Mouse (Mus musculus): ENCODE data around the gene Sncb. TPM values are rescaled to one million over a fixed set of nuclear protein-coding genes. Genes with fewer than 3 reads are reported as not detected.
"Not testable (repeated sequence)": the region's sequence is repeated elsewhere in the genome, so short reads cannot be mapped to it uniquely, and the experiment has no call there.

The Sncb gene
- polyA plus RNA-seq, 1 experiment from 2014 or later, result 2.4 TPM

GRCm38 (mm10) chr13:54794843-54795242 lies 28.4 kb upstream of the Sncb start:
- Histone ChIP-seq H3K4me3 (no peak overlapping the region), H3K27me3 (ENCODE audit: insufficient read depth, poor library complexity, severe bottlenecking) (peaks cover 98% of the 10 kb centered on the region), H3K27ac (no peak overlapping the region), H3K9me3 (no peaks in the 10 kb centered on the region), H3K4me1 (replicated peaks) (peaks cover 13% of the 10 kb centered on the region), H3K36me3 (no peaks in the 10 kb centered on the region)
- DNase-seq (ENCODE audit: low spot score), result no peak
- 46% methylated on average over 5 of the region's 5 CpGs for WGBS

- Histone ChIP-seq H3K27ac (no peak overlapping the region), H3K9me3 (no peaks in the 10 kb centered on the region), H3K27me3 (ENCODE audit: insufficient read depth, poor library complexity, severe bottlenecking) (peaks cover 95% of the 10 kb centered on the region), H3K36me3 (no peaks in the 10 kb centered on the region), H3K4me3 (no peak overlapping the region), H3K4me1 (replicated peaks) (peaks cover 20% of the 10 kb centered on the region)
- 84% methylated on average over 16 of the region's 16 CpGs for WGBS
- no peak for DNase-seq (ENCODE audit: low spot score)
Observed at GRCm38 (mm10) chr13:54794002-54794577, 27.7 kb upstream of the Sncb start.

GRCm38 (mm10) chr13:54792259-54793230 lies 26.1 kb upstream of the Sncb start:
- Histone ChIP-seq H3K9me3 (no peaks in the 10 kb centered on the region), H3K4me3 (no peak overlapping the region), H3K4me1 (replicated peaks) (peaks cover 22% of the 10 kb centered on the region), H3K27me3 (ENCODE audit: insufficient read depth, poor library complexity, severe bottlenecking) (peaks cover 79% of the 10 kb centered on the region), H3K36me3 (no peaks in the 10 kb centered on the region), H3K27ac (no peak overlapping the region)
- DNase-seq (ENCODE audit: low spot score), result no peak
- 20% methylated on average over 21 of the region's 21 CpGs for WGBS

DNA sequence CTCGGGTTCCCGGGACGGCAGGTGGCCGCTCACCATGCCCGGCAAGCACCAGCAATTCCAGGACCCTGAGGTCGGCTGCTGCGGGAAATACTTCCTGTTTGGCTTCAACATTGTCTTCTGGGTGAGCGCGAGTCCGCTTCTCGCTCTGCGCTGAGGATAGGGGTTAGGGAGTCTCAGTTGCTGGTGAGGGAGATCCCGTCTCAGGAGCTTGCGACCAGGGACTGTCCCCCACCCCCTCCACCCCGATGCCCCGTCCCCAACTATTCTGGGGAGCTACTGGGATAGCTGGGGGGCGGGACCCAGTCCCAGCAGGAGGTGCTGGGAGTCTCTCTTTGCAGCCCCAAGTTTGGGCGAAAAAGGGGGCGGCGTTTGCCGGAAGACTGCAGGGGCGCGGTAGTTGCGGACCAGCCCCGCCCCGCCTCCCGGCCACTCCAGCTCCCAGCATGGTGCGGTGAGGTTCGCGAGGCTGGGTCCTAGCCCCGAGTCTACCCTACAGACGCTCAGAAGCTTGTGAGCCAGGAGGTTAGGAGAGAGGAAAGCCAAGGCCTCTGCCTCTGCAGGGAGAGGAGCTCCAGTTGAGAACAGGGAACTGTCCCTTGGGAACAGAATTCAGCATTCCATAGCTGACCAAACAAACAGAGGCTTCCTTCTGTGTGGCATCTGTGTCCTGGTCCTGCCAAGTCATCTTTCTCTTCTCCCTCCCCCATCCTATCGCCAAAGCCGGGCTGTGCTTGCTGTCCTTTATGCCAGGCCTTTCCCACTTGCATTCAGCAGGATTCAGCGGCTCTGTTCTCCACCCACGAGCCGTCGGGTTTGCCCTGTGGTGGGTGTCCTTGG lies 23.4 kb upstream of the Sncb start:
- WGBS, result under 1% methylated on average over 38 of the region's 38 CpGs
- H3K27ac ChIP-seq, result peak overlapping the region; percentile 79
- no peaks in the 10 kb centered on the region for H3K36me3 ChIP-seq
- H3K27me3 ChIP-seq (ENCODE audit: insufficient read depth, poor library complexity, severe bottlenecking), result peaks cover 63% of the 10 kb centered on the region
- H3K4me1 ChIP-seq (replicated peaks), result peaks cover 22% of the 10 kb centered on the region
- peak; percentile 57 for DNase-seq (ENCODE audit: low spot score)
- H3K4me3 ChIP-seq, result peak overlapping the region; percentile 64
- no peaks in the 10 kb centered on the region for H3K9me3 ChIP-seq

GRCm38 (mm10) chr13:54788740-54789560 lies 22.6 kb upstream of the Sncb start, which contains the start of gene Tspan17:
Gene Tspan17, plus strand, starts transcription at chr13:54789377.
- H3K27me3 ChIP-seq (ENCODE audit: insufficient read depth, poor library complexity, severe bottlenecking), result peaks cover 55% of the 10 kb centered on the region
- 3% methylated on average over 49 of the region's 49 CpGs for WGBS

GRCm38 (mm10) chr13:54787591-54787990 lies 21.2 kb upstream of the Sncb start:
- H3K27me3 ChIP-seq (ENCODE audit: insufficient read depth, poor library complexity, severe bottlenecking), result peaks cover 41% of the 10 kb centered on the region
- not testable (repeated sequence) for H3K9me3 ChIP-seq
- 92% methylated on average over 2 of the region's 2 CpGs for WGBS

More at GRCm38 (mm10) chr13:54788740-54789560, 22.6 kb upstream of the Sncb start, which contains the start of gene Tspan17:
- DNase-seq (ENCODE audit: low spot score), result peak; percentile 99
- Histone ChIP-seq H3K36me3 (no peaks in the 10 kb centered on the region), H3K4me3 (peak within 1 kb of the TSS; percentile 64), H3K9me3 (no peaks in the 10 kb centered on the region), H3K4me1 (replicated peaks) (peaks cover 22% of the 10 kb centered on the region), H3K27ac (peak within 1 kb of the TSS; percentile 79)

DNA sequence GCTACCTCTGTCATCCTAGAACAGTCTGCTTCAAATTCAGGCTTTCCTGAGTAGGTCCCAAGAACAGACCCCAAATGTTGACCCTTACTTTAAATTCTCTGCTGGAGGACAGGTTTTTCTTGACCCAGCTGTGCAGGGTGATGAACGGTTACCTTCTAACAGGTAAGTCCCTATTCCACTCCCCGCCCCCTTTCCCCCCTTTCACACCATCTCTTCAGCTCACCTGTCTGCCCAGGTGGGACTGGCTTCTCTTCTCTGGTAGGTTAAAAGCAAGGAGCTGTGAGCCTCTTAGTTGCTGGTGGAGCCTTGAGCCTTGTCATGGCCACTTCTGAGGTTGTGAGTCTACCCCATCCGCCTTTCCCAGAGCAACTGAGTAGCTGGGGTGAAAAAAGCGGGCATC lies 17.3 kb upstream of the Sncb start, which contains the start of gene Eif4e1b:
Gene Eif4e1b, plus strand, starts transcription at position 301 of the 400 bp plus-strand sequence.
- peaks cover 10% of the 10 kb centered on the region for H3K27me3 ChIP-seq (ENCODE audit: insufficient read depth, poor library complexity, severe bottlenecking)
- no peaks in the 10 kb centered on the region for H3K4me1 ChIP-seq (replicated peaks)
- H3K27ac ChIP-seq, result no peak within 1 kb of the TSS
- H3K4me3 ChIP-seq, result no peak within 1 kb of the TSS
- 92% methylated on average over 4 of the region's 4 CpGs for WGBS
- H3K9me3 ChIP-seq, result no peaks in the 10 kb centered on the region
- no peak for DNase-seq (ENCODE audit: low spot score)
- no peaks in the 10 kb centered on the region for H3K36me3 ChIP-seq

More at GRCm38 (mm10) chr13:54787591-54787990, 21.2 kb upstream of the Sncb start:
- not testable (repeated sequence) for DNase-seq (ENCODE audit: low spot score); H3K4me3 ChIP-seq; H3K27ac ChIP-seq; H3K36me3 ChIP-seq
- peaks cover 19% of the 10 kb centered on the region for H3K4me1 ChIP-seq (replicated peaks)

DNA sequence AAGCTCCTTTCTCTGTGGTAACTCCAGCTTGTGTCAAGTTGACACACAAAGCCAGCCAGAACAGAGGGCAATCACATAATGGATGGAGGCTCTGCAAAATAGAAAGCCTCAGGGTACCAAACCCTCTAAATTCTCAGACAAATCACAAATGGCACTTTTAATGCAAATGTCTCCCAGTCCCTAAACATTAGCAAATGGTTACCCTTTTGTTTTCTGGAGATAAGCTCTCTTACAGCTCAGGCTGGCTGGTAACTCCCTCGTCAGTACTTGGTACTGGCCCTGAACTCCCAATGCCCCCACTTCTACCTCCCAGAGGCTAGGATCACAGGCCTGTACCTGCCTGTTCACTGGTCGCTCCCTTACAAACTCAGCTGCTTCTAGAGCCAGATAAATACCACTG lies 16.8 kb upstream of the Sncb start:
- Histone ChIP-seq H3K36me3 (no peaks in the 10 kb centered on the region), H3K4me1 (replicated peaks) (no peaks in the 10 kb centered on the region), H3K9me3 (no peaks in the 10 kb centered on the region), H3K4me3 (no peak overlapping the region), H3K27me3 (ENCODE audit: insufficient read depth, poor library complexity, severe bottlenecking) (peaks cover 10% of the 10 kb centered on the region), H3K27ac (no peak overlapping the region)
- no peak for DNase-seq (ENCODE audit: low spot score)
- WGBS, result 41% methylated on average over 2 of the region's 2 CpGs

- Histone ChIP-seq H3K27me3 (ENCODE audit: insufficient read depth, poor library complexity, severe bottlenecking) (peaks cover 3% of the 10 kb centered on the region), H3K9me3 (no peaks in the 10 kb centered on the region; the same call in 1 of the 2 replicates), H3K4me3 (no peak overlapping the region), H3K36me3 (no peaks in the 10 kb centered on the region), H3K4me1 (replicated peaks) (no peaks in the 10 kb centered on the region), H3K27ac (no peak overlapping the region)
- DNase-seq (ENCODE audit: low spot score), result no peak
- 81% methylated on average over 3 of the region's 3 CpGs for WGBS
Observed at GRCm38 (mm10) chr13:54781086-54781485, 14.7 kb upstream of the Sncb start.

DNA sequence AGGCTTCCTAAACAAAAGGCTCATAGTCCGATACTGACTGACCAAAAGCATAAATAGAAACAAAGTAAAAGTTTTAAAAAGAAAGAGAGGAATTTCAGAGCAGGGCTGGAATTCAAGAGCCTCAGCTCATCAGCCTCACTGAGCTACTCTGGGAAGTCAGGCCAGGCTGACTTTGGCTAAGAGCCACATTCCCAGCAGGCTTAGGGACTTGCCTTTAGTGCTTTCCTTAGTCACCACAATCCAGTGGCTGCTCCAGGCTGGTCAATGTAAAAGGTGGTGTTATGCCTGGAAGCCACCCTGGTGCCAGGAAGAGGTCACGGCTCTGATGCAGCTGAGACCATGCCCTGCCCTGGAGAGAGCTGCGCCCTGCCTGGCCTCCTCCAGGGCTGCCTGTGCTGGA lies 14.2 kb upstream of the Sncb start:
- Histone ChIP-seq H3K4me3 (no peak overlapping the region), H3K27me3 (ENCODE audit: insufficient read depth, poor library complexity, severe bottlenecking) (peaks cover 3% of the 10 kb centered on the region), H3K36me3 (no peaks in the 10 kb centered on the region), H3K4me1 (replicated peaks) (no peaks in the 10 kb centered on the region), H3K9me3 (no peaks in the 10 kb centered on the region; the same call in 1 of the 2 replicates), H3K27ac (no peak overlapping the region)
- 85% methylated on average over 3 of the region's 3 CpGs for WGBS
- no peak for DNase-seq (ENCODE audit: low spot score)

DNA sequence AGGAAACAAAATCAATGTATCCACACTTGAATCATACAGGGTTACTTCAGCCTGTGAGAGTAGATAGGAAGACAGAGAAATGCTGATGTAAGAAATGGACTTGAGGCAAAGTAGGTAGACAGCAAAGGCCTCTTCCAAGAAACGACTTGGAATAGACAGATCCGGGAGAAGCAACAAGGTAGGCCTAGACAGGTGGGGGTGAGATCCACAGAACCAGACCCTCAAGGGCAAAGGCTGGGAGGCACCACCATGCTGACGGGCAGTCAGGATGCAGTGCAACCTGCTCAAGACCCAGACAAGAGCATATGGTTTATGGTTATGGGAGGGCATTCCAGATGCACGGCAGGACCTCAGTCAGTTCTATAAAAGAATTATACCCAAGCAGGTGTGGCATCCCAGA lies 617 bp upstream of the Sncb start:
- peaks cover 29% of the 10 kb centered on the region for H3K4me1 ChIP-seq (replicated peaks)
- no peak overlapping the region for H3K4me3 ChIP-seq
- H3K27me3 ChIP-seq (ENCODE audit: insufficient read depth, poor library complexity, severe bottlenecking), result peaks cover 58% of the 10 kb centered on the region
- H3K9me3 ChIP-seq, result 0 out of 2 replicates have a peak, but pooled peaks cover 3% of the 10 kb centered on the region
- no peak for DNase-seq (ENCODE audit: low spot score)
- 83% methylated on average over 4 of the region's 4 CpGs for WGBS
- no peak overlapping the region for H3K27ac ChIP-seq
- no peaks in the 10 kb centered on the region for H3K36me3 ChIP-seq

All from hindbrain, embryonic 10.5 days (tissue).